Mouse (Mus musculus) left cerebral cortex, adult 2 months (tissue): Measurements from ENCODE around the gene Fzd7. TPM values are rescaled to one million over a fixed set of nuclear protein-coding genes. Genes with fewer than 3 reads are reported as not detected.

Experiments
- DNase-seq, 2 experiments: peaks; one replicate each; pipeline ENCODE4 v3.0.0; 2021 to 2022; ENCODE audit warnings: low spot score in 2 of 2, mixed read lengths in 1 of 2; ENCODE audit errors: extremely low spot score in 1 of 2
- H3K27ac ChIP-seq: fragments of 200-600 bp; 2 replicates; pipeline ENCODE4 v1.8.1; 2022
- H3K4me3 ChIP-seq: fragments of 200-600 bp; 2 replicates; pipeline ENCODE4 v1.8.1; 2022
- CTCF ChIP-seq: fragments of 200-600 bp; IDR thresholded peaks from 2 replicates; pipeline ENCODE4 v1.8.1; 2022; ENCODE audit warnings: antibody characterized with exemption, mild to moderate bottlenecking, moderate library complexity
- intact Hi-C: fragments of 180-260 bp; cut with DNase I; formaldehyde crosslinking; loops from one replicate; pipeline ENCODE4 v1.15.1; 2025
- total RNA-seq, 2 experiments: library from RNA; stranded (reverse); gene quantifications; 2 replicates each; pipeline ENCODE4 v1.2.3; 2021

Gene Fzd7
- total RNA-seq, 2 experiments from 2014 or later: 5.0 to 7.9 TPM

- Histone ChIP-seq H3K27ac (no peak overlapping the region), H3K4me3 (no peak overlapping the region)
- no peak for TF ChIP-seq CTCF
- DNase-seq: no peak
- intact Hi-C loops: no loop called here
Observed at GRCm38 (mm10) chr1:59508463-59509139, 26.4 kb downstream of the Fzd7 start.

DNA sequence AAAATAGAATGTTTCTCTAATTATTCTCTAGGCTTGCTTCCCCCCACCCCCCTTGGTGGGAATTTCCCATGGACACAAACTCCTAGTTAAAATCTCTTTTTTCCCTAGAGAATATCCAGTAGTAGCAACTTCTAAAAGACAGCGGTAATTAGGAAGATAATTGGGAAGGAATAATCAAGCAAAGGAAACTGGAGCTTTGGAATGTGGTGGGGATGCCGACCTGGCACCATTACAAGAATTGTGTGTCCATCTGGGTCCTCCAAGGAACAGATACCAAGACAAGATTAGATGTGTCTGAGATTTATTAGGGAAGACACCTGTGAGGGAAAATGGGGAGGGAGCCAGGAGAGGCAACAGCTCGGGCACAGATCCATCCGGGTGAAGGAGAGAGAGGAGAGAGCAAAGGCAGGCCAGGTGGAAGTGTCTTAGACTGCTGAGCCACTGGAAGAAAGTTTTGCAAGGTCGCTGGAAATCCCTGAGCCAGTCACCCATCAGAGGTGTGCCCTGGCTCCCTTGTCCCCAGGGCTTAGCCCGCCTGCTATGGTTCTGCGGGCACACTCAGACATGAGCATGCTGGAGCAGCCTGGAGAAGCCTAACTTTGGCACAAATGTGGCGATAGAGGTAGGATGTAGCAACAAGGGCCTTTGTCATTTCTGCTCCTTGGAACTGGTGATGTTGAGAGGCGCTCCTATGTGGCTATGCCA, 29.5 kb downstream of the Fzd7 start:
- Histone ChIP-seq H3K27ac (no peak overlapping the region), H3K4me3 (no peak overlapping the region)
- no peak for TF ChIP-seq CTCF
- DNase-seq: no peak
- intact Hi-C loops: no loop called here

GRCm38 (mm10) chr1:59516026-59516917, 34.0 kb downstream of the Fzd7 start, which contains the start of gene Gm973:
Gene Gm973, plus strand, starts transcription at chr1:59516264.
- intact Hi-C loops: loop anchor here (2.0 kb wide), 1 partner anchor 31 kb away; no protein-coding TSS in a partner anchor
- peak within 1 kb of the TSS; percentile 39 for H3K4me3 ChIP-seq
- DNase-seq: peak; percentile 36 to 61
- TF ChIP-seq CTCF: no peak
- H3K27ac ChIP-seq: peak within 1 kb of the TSS; percentile 80; the same call in 1 of the 2 replicates

DNA sequence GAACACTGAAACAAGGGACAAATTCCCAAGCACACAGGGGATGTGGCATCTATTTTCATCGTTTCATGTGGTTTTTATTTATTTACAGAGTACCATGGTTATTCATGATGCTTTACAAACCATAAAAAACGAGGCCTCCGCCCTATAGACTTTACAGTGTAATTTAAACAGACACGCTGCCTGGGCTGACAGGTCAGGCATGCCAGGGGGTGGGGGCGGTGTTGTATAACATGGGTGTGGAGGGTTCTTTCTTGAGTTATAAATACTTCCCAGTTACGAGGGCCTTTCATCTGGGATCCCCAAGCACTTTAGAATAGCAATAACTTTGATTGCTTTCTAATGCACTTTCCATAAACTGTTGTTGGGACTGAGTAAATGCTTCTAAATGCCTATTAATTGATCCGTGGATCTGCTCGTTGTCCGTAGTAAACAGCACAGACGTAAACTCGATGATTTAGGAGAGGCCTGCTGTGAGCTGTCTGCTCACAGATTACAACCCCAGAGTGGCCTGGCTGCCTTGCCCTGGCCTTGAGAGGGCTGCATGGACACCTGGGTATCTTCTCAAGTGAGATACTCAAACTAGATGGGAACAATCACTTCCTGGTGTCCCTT, 38.1 kb downstream of the Fzd7 start:
- no peak for TF ChIP-seq CTCF
- Histone ChIP-seq H3K27ac (no peak overlapping the region), H3K4me3 (no peak overlapping the region)
- intact Hi-C loops: no loop called here
- DNase-seq: no peak

DNA sequence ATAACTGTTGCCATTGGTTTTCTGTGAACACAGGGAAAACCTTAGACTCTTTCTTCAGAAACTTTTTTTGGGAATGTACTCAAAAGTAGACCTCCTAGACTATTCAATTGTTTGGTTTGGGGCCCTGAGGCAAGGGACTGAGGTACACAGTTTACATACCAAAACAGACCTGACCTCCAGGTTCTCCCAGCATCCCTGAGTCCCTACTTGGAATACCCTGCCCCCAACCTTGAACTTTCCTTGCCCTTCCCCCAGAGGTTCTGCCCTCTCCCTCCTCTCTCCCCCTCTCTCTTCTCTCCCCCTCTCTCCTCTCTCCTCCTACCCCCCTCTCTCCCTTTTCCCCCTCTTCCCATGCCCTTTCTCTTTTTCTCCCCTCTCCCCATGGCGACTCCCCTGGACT, 40.2 kb downstream of the Fzd7 start:
- DNase-seq: no peak
- no peak overlapping the region for H3K27ac ChIP-seq
- TF ChIP-seq CTCF: no peak
- no peak overlapping the region for H3K4me3 ChIP-seq
- intact Hi-C loops: no loop called here

DNA sequence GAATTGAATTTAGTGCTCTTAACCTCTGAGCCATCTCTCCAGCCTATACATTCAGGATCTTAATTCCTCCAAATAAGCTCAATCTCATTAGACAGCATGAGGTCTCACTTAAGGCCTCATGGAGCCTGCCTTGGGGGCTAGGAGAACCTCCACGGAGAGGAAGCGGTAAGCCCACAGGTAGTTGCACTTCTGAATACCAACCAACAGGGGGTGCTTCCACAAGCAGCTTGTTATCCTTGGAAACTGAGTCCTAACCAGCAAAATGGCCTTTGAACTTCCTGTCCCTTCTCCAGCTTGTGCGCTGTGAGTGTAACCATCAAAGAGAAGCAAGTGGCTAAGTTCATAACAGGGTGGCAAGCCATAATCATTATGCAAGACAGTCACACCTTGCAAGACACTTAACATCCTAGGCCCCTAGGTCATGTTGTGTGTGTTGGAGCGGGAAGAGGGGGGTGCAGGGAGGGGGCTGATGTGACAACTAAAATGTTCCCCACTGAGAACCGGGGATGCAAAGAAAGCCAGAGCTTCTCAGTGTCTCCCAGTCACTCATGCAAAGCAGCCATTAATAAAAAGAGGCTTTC, 41.2 kb downstream of the Fzd7 start:
- peak; percentile 9; the same call in 1 of the 2 replicates for TF ChIP-seq CTCF
- intact Hi-C loops: no loop called here
- Histone ChIP-seq H3K4me3 (no peak overlapping the region), H3K27ac (no peak overlapping the region)
- no peak for DNase-seq

DNA sequence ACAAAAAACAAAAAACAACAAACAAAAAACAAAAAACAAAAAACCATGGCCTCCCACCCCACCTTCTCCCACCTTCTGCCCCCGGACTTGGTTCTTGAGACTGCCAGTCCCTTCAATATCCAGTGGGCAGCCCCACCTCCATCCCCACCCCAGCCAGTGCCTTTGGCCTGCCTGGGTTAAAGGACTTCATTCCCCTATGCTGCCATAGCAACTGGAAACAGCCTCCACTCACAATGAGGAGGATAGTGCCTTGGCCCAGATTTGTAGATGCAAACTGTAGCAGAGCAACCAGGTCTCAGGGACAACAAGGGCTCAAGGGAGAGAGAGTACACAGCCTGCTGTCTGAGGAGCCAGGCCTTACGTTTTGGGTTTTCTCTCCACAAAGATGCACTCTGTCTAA, 41.8 kb downstream of the Fzd7 start:
- no peak for TF ChIP-seq CTCF
- Histone ChIP-seq H3K27ac (no peak overlapping the region), H3K4me3 (no peak overlapping the region)
- intact Hi-C loops: no loop called here
- DNase-seq: no peak

DNA sequence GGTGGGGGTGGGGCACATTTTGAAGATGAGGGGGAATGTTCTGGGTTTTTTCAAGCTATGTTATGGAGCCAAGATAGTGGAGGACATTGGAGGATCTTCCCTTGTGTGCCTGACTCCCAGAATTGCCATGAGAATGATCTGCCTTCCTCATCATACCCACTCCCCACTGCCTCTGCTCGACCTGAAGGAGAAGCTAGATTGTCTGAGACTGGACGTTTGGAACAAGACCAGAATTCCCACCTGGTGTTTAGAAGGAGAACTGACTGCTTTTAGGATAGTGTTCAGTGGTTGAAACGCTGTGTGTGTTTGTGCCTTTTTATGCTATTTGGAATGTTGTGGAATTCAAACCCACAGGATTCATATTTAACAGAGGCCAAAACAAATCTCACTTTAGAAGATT, 42.5 kb downstream of the Fzd7 start:
- no peak for TF ChIP-seq CTCF
- no peak overlapping the region for H3K4me3 ChIP-seq
- intact Hi-C loops: no loop called here
- H3K27ac ChIP-seq: no peak overlapping the region
- DNase-seq: no peak

DNA sequence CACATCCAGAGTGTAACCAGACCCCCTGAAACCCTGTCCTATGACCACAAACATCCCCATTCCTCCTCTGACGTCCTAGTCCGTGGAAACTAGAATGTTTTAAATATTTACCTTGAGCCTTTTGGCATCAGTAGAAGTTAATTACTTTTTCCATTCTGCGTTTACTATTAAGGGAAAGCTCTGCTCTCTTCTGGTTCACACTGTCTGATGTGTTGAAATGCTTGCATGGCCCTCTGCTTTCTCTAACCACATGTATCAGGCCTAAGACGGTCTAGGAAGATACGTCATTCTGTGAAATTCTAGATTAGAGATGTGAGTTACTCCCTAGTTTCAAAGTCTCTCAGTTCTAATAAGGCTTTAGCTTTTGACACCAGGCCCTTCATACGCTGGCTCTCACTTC, 45.0 kb downstream of the Fzd7 start:
- no peak for TF ChIP-seq CTCF
- no peak for DNase-seq
- intact Hi-C loops: no loop called here
- Histone ChIP-seq H3K27ac (no peak overlapping the region), H3K4me3 (no peak overlapping the region)

GRCm38 (mm10) chr1:59534976-59535810, 53.0 kb downstream of the Fzd7 start:
- Histone ChIP-seq H3K4me3 (no peak overlapping the region), H3K27ac (no peak overlapping the region)
- DNase-seq: peak; percentile 31
- no peak for TF ChIP-seq CTCF
- intact Hi-C loops: no loop called here

Other genes with a start within 250 kb of the Fzd7 start
- 10 to 100 TPM; 35.1 to 37.5 TPM for gene Als2, start 245.2 kb upstream of the Fzd7 start, total RNA-seq
- under 1 TPM; 0.58 to 0.68 TPM for gene Cdk15, start 225.5 kb upstream of the Fzd7 start, total RNA-seq
- gene Gm973, start 33.8 kb downstream of the Fzd7 start, total RNA-seq: 10 to 100 TPM in 1 of 2 experiments, 1 to 10 TPM in 1; 9.1 to 14.9 TPM
- 100 to 1,000 TPM; 124 to 128 TPM for gene Sumo1, start 188.4 kb downstream of the Fzd7 start, total RNA-seq
- 10 to 100 TPM; 50.7 to 51.3 TPM for gene Nop58, start 202.5 kb downstream of the Fzd7 start, total RNA-seq